Mouse (Mus musculus): ENCODE measurements around the gene Psmb7.

Gene Psmb7

GRCm38 (mm10) chr2:38643625-38644427 lies at the start of gene Psmb7:
Gene Psmb7 (minus strand): TSS chr2:38644087.
- POLR2A ChIA-PET: interaction anchor here in 2 of 4 experiments (0.5 to 1.5 kb wide), 8 partner anchors 22 to 708 kb away, joined by 3 to 12 read pairs (median 3); no protein-coding TSS in a partner anchor

DNA sequence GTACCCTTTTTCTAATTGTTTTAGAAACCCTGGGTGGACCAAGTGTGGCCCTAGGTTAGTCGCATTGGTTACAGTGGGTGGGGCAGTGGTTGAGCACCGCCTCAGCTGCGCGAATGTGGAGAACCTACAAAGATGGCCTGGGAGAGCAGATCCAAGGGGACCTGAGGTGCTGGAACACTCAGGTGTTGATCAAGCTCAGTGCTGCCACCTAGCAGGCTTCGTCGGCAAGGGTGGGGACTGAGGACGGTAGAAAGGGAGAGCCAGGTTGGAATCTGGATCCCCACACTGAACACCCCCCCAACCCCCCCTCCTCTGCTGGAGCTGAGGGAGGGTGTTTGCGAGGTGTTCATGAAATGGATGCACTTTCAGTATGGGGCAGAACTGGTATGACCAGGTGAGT lies 47.7 kb upstream of the Psmb7 start:
- POLR2A ChIA-PET: interaction anchor here in 2 of 4 experiments (0.7 to 1.3 kb wide), 6 partner anchors 15 to 96 kb away, joined by 3 to 4 read pairs (median 3); no protein-coding TSS in a partner anchor
- CTCF ChIA-PET: interaction anchor here (0.5 to 4.2 kb wide), 27 partner anchors 8 to 1027 kb away, joined by 3 to 39 read pairs (median 4); no protein-coding TSS in a partner anchor

More at GRCm38 (mm10) chr2:38643625-38644427, at the start of gene Psmb7:
- CTCF ChIA-PET: no interaction called here

GRCm38 (mm10) chr2:38689881-38690280 lies 46.0 kb upstream of the Psmb7 start:
- CTCF ChIA-PET: interaction anchor here (0.5 to 4.2 kb wide), 21 partner anchors 8 to 257 kb away, joined by 3 to 39 read pairs (median 5); no protein-coding TSS in a partner anchor

GRCm38 (mm10) chr2:38688791-38689520 lies 45.1 kb upstream of the Psmb7 start:
- POLR2A ChIA-PET: interaction anchor here (0.6 to 4.1 kb wide), 31 partner anchors 12 to 641 kb away, joined by 3 to 26 read pairs (median 3); partner anchors contain the start of gene Psmb7 (in 1 of the 4)
- CTCF ChIA-PET: interaction anchor here (0.5 to 4.2 kb wide), 68 partner anchors 8 to 1123 kb away, joined by 3 to 39 read pairs (median 4); no protein-coding TSS in a partner anchor

More at GRCm38 (mm10) chr2:38689881-38690280, 46.0 kb upstream of the Psmb7 start:
- POLR2A ChIA-PET: interaction anchor here (0.6 to 4.1 kb wide), 15 partner anchors 17 to 1252 kb away, joined by 3 to 26 read pairs (median 3); partner anchors contain the start of gene Psmb7 (in 1 of the 4)

- POLR2A ChIA-PET: interaction anchor here in 2 of 4 experiments (0.6 to 1.8 kb wide), 4 partner anchors 17 to 36 kb away, joined by 3 to 7 read pairs (median 5); no protein-coding TSS in a partner anchor
These were observed 41.9 kb upstream of the Psmb7 start for GRCm38 (mm10) chr2:38685746-38686145.

GRCm38 (mm10) chr2:38683083-38683482 lies 39.2 kb upstream of the Psmb7 start:
- ChIA-PET POLR2A (interaction anchor here in 2 of 4 experiments (1.1 to 2.0 kb wide), 4 partner anchors 10 to 13 kb away, joined by 3 to 4 read pairs (median 4); no protein-coding TSS in a partner anchor), CTCF (interaction anchor here in 1 of 4 experiments (0.7 to 1.2 kb wide), 2 partner anchors 8 to 56 kb away, joined by 3 to 4 read pairs; no protein-coding TSS in a partner anchor)

More at GRCm38 (mm10) chr2:38685746-38686145, 41.9 kb upstream of the Psmb7 start:
- CTCF ChIA-PET: interaction anchor here in 2 of 4 experiments (0.6 to 0.8 kb wide), 3 partner anchors 14 to 982 kb away, joined by 3 to 10 read pairs (median 3); partner anchors contain the start of gene Strbp (in 1 of the 2)

DNA sequence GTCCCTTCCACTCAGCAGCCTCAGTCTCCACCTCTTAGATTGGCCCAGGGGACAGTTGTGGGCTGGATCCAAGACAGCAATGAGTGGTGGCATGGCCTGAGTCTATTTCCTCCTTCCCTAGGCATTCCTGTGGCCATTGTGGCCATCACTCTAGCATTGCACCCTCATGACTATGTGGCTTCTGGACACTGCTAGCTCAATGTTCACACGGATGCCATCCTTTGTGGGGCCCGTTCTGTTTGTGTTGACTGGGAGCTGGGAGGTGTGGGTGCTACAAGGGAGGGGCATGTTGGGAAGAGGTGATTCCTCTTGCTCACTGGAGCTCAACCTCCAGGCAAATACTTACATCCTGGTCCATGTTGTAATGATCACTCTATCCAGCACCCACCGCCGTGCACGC lies 38.3 kb upstream of the Psmb7 start:
- POLR2A ChIA-PET: interaction anchor here in 2 of 4 experiments (1.2 to 2.0 kb wide), 3 partner anchors 10 to 13 kb away, joined by 3 to 6 read pairs (median 4); no protein-coding TSS in a partner anchor

GRCm38 (mm10) chr2:38678947-38679346 lies 35.1 kb upstream of the Psmb7 start:
- POLR2A ChIA-PET: interaction anchor here in 3 of 4 experiments (0.6 to 1.5 kb wide), 4 partner anchors 7 to 10 kb away, joined by 3 to 6 read pairs (median 4); no protein-coding TSS in a partner anchor
- CTCF ChIA-PET: interaction anchor here in 3 of 4 experiments (1.1 to 2.6 kb wide), 4 partner anchors 10 kb away, joined by 4 to 9 read pairs (median 6); no protein-coding TSS in a partner anchor

More for the DNA sequence above, 38.3 kb upstream of the Psmb7 start:
- CTCF ChIA-PET: interaction anchor here in 1 of 4 experiments (1.4 kb wide), 1 partner anchor 13 kb away, joined by 5 read pairs; no protein-coding TSS in a partner anchor

DNA sequence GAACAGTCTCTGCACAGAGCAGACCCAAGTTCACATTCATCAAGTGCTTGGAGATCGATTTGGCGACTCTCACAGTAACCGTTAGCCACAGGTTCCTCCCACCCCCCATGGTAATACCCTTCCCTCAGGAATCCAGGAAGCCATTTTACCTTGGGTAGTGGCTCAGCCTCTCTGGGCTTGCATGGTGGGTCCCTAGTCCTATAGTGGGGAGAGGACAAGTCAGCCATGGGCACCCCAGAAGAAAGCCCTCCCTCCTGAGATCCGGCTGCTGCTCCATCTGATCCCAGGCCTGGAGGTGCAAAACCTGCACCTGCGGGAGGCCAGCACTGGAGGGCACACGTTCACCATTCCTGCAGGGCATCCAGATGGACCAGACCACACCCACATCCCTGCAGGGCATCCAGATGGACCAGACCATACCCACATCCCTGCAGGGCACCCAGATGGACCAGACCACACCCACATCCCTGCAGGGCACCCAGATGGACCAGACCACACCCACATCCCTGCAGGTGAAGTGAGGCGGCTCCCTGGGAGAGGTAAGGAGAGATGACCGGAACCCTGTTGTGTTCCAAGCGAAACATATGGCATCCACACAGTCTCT lies 31.6 kb upstream of the Psmb7 start:
- ChIA-PET CTCF (interaction anchor here in 2 of 4 experiments (0.6 to 2.4 kb wide), 3 partner anchors 14 to 128 kb away, joined by 3 to 8 read pairs (median 4); no protein-coding TSS in a partner anchor), POLR2A (interaction anchor here in 1 of 4 experiments (1.5 to 4.5 kb wide), 2 partner anchors 13 to 20 kb away, joined by 3 to 20 read pairs; no protein-coding TSS in a partner anchor)

- ChIA-PET CTCF (interaction anchor here (0.5 to 5.8 kb wide), 11 partner anchors 13 to 239 kb away, joined by 3 to 39 read pairs (median 5); no protein-coding TSS in a partner anchor), POLR2A (interaction anchor here in 3 of 4 experiments (0.9 to 4.5 kb wide), 9 partner anchors 10 to 669 kb away, joined by 3 to 20 read pairs (median 3); no protein-coding TSS in a partner anchor)
These were observed 28.6 kb upstream of the Psmb7 start for GRCm38 (mm10) chr2:38672496-38672895.

DNA sequence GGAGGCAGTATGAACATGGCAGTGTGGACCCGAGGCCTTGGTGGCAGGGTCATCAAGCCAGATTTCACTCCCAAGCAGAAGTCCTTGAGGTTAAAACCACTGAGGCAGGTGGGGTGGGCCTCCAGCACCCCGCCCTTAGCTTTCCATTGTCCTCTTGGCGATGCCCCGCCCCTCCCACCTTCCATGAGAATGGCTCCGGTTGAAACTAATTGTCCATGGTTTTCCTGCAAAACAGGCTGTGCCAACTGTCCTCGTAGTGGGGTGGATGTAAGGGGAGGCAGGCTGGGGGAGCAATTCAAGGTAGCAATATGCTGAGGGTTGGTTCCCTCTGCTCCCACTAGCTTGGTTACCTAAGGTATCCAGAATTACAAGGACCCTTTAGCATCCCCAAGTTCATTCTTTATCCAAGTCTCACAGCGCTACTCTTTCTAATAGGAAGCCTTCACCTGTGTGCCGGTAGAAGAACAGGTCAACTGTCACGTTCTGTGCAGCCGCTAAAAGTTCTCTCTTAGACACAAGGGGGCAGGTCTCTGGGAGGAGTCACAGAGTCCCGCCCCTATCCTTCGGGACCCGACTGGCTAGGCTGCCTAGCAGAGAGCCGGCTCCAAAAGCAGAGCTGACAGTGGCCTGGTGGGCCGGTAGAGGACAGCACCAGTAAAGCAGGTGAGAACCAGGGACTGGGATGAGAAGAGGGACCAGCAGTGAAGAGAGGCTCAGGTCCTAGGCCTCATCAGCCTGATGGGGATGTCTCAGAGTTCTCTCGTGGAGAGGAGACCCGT lies 25.1 kb upstream of the Psmb7 start:
- ChIA-PET POLR2A (interaction anchor here (0.5 to 2.2 kb wide), 51 partner anchors 9 to 1217 kb away, joined by 3 to 26 read pairs (median 4); partner anchors contain the start of genes Arpc5l (in 1 of the 4), Golga1 (in 1 of the 4), Rpl35 (in 1 of the 4) and Wdr38 (in 1 of the 4)), CTCF (interaction anchor here (0.6 to 5.8 kb wide), 23 partner anchors 9 to 660 kb away, joined by 3 to 39 read pairs (median 5); no protein-coding TSS in a partner anchor)

GRCm38 (mm10) chr2:38661398-38661797 lies 17.5 kb upstream of the Psmb7 start:
- ChIA-PET POLR2A (interaction anchor here in 1 of 4 experiments (1.5 kb wide), 1 partner anchor 12 kb away, joined by 3 read pairs; no protein-coding TSS in a partner anchor), CTCF (interaction anchor here in 1 of 4 experiments (1.0 to 1.1 kb wide), 2 partner anchors 15 to 27 kb away, joined by 3 read pairs; no protein-coding TSS in a partner anchor)

DNA sequence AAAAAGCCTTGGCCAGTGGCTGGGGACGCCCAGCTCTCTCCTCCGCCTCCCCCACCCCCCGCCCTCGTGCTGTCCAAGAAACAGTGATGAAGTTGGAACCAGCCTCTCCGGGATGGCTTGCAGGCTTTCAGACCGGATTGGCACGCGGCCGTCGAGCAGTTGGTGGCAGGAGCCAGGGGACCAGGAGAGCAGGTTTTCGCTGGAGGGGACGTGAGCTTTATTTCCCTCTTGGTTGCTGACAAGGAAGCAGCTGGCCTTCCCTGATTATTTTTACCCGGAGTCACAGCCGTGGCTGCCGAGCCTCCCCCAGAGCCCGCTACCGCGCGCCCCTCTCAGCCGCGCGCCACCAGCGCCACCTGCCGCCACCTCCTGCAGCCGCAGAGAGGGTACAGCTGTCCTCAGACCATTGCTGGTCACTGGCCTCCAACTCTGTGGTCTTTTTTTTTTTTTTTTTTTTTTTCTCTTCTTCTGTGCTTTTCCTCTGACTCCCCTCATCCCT lies 14.5 kb upstream of the Psmb7 start:
- CTCF ChIA-PET: interaction anchor here (0.6 to 2.9 kb wide), 45 partner anchors 11 to 954 kb away, joined by 3 to 16 read pairs (median 3); no protein-coding TSS in a partner anchor
- POLR2A ChIA-PET: interaction anchor here (0.5 to 2.2 kb wide), 18 partner anchors 8 to 913 kb away, joined by 3 to 11 read pairs (median 3); no protein-coding TSS in a partner anchor

DNA sequence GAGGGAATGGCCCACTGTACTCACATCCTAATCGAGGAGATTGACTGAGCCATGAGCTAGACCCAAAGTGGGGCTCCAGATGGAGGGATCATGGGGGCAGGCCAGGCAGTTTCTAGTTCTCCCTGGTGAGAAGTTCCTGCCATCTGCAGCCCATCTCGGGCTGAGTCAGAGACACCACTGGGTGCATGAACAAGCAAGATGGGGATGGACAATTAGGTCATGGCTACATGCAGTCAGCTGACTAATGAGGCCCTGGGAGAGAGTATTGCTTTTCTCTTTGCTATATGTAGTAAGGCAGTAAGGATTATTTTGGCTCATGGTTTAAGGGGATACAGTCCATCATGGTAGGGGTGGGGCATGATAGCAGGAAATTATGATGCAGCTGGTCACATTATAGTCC lies 9.8 kb upstream of the Psmb7 start:
- ChIA-PET POLR2A (interaction anchor here in 3 of 4 experiments (0.6 to 1.4 kb wide), 4 partner anchors 15 to 768 kb away, joined by 3 to 5 read pairs (median 4); no protein-coding TSS in a partner anchor), CTCF (interaction anchor here in 1 of 4 experiments (1.3 to 1.8 kb wide), 2 partner anchors 16 to 35 kb away, joined by 4 read pairs; no protein-coding TSS in a partner anchor)

- POLR2A ChIA-PET: interaction anchor here in 2 of 4 experiments (0.5 to 1.4 kb wide), 5 partner anchors 16 to 769 kb away, joined by 3 to 5 read pairs (median 3); no protein-coding TSS in a partner anchor
- CTCF ChIA-PET: interaction anchor here in 1 of 4 experiments (1.3 to 1.8 kb wide), 2 partner anchors 15 to 36 kb away, joined by 4 read pairs; no protein-coding TSS in a partner anchor
These were observed 9.4 kb upstream of the Psmb7 start for GRCm38 (mm10) chr2:38653293-38653619.
